Mouse (Mus musculus): ENCODE data around the gene Ppil1. TPM values are rescaled to one million over a fixed set of nuclear protein-coding genes. Genes with fewer than 3 reads are reported as not detected.
"Not testable (repeated sequence)": the region's sequence is repeated elsewhere in the genome, so short reads cannot be mapped to it uniquely, and the experiment has no call there.

The Ppil1 gene
- total and polyA plus RNA-seq, 3 experiments, result 115 to 135 (median 122) TPM

GRCm38 (mm10) chr17:29256507-29256906 lies 7.5 kb downstream of the Ppil1 start:
- Histone ChIP-seq H3K4me1 (ENCODE audit: control insufficient read depth in 1 of 2, insufficient read depth in 2 of 2, low read length in 2 of 2) (peaks cover 0 to 8% of the 10 kb centered on the region in 2 experiments; a peak in 2 of 4 replicates), H3K79me2 (ENCODE audit: control insufficient read depth, insufficient read depth, low read length, poor library complexity) (peaks cover 37% of the 10 kb centered on the region), H3K9ac (ENCODE audit: control insufficient read depth, low read depth, low read length, poor library complexity, severe bottlenecking) (no peak overlapping the region), H3K27me3 (ENCODE audit: control insufficient read depth in 1 of 2, insufficient read depth in 2 of 2, low read length in 2 of 2) (no peaks in the 10 kb centered on the region), H3K27ac (ENCODE audit: control insufficient read depth, low read depth, low read length) (no peak overlapping the region), H3K4me3 (ENCODE audit: control insufficient read depth in 1 of 2, insufficient read depth in 1 of 2, low read depth in 2 of 2, low read length in 2 of 2) (no peak overlapping the region), H3K9me3 (replicated peaks; ENCODE audit: insufficient read depth, low read length) (no peaks in the 10 kb centered on the region), H3K36me3 (ENCODE audit: control insufficient read depth in 1 of 2, insufficient read depth in 2 of 2, low read length in 2 of 2) (peaks cover 4 to 7% of the 10 kb centered on the region in 2 experiments)
- TF ChIP-seq MXI1 (IDR thresholded peaks at IDR 0.05; ENCODE audit: low read depth, low read length) (no peak), USF1 (IDR thresholded peaks at IDR 0.05; ENCODE audit: low read depth, low read length) (no peak), MYB (IDR thresholded peaks at IDR 0.05; ENCODE audit: low read depth, low read length) (no peak), ETS1 (IDR thresholded peaks at IDR 0.05; ENCODE audit: low read depth, low read length) (no peak), CHD1 (IDR thresholded peaks at IDR 0.05; ENCODE audit: low read depth, low read length) (no peak), POLR2A (IDR thresholded peaks at IDR 0.05; ENCODE audit: control insufficient read depth in 1 of 2, insufficient read depth in 1 of 2, low read depth in 1 of 2, low read length in 2 of 2, poor library complexity in 1 of 2) (no peak), TCF12 (IDR thresholded peaks at IDR 0.05; ENCODE audit: low read depth, low read length) (no peak), SIN3A (IDR thresholded peaks at IDR 0.05; ENCODE audit: low read length) (no peak), TAL1 (IDR thresholded peaks at IDR 0.05; ENCODE audit: low read length) (no peak), ZNF384 (IDR thresholded peaks at IDR 0.05; ENCODE audit: low read depth, low read length) (no peak), JUND (IDR thresholded peaks at IDR 0.05; ENCODE audit: low read depth, low read length) (no peak), NELFE (IDR thresholded peaks at IDR 0.05; ENCODE audit: low read depth, low read length) (no peak), ZC3H11A (IDR thresholded peaks at IDR 0.05; ENCODE audit: low read depth, low read length) (no peak), GATA1 (IDR thresholded peaks at IDR 0.05; ENCODE audit: low read depth, low read length) (no peak), NRF1 (IDR thresholded peaks at IDR 0.05; ENCODE audit: insufficient read depth, low read depth, low read length, poor library complexity, severe bottlenecking) (no peak), CHD2 (IDR thresholded peaks at IDR 0.05; ENCODE audit: low read length) (no peak)
- no peak for DNase-seq (ENCODE audit: low read depth, low spot score)

GRCm38 (mm10) chr17:29254784-29255183 lies 9.2 kb downstream of the Ppil1 start:
- not testable (repeated sequence) for H3K9me3 ChIP-seq (replicated peaks; ENCODE audit: insufficient read depth, low read length); H3K36me3 ChIP-seq (ENCODE audit: control insufficient read depth in 1 of 2, insufficient read depth in 2 of 2, low read length in 2 of 2); H3K9ac ChIP-seq (ENCODE audit: control insufficient read depth, low read depth, low read length, poor library complexity, severe bottlenecking); H3K4me1 ChIP-seq (ENCODE audit: control insufficient read depth in 1 of 2, insufficient read depth in 2 of 2, low read length in 2 of 2); H3K27ac ChIP-seq (ENCODE audit: control insufficient read depth, low read depth, low read length); H3K27me3 ChIP-seq (ENCODE audit: control insufficient read depth in 1 of 2, insufficient read depth in 2 of 2, low read length in 2 of 2); H3K4me3 ChIP-seq (ENCODE audit: control insufficient read depth in 1 of 2, insufficient read depth in 1 of 2, low read depth in 2 of 2, low read length in 2 of 2); DNase-seq (ENCODE audit: low read depth, low spot score)
- H3K79me2 ChIP-seq (ENCODE audit: control insufficient read depth, insufficient read depth, low read length, poor library complexity), result peaks cover 23% of the 10 kb centered on the region

GRCm38 (mm10) chr17:29253684-29254083 lies 10.3 kb downstream of the Ppil1 start:
- H3K4me1 ChIP-seq (ENCODE audit: control insufficient read depth in 1 of 2, insufficient read depth in 2 of 2, low read length in 2 of 2), result peaks cover 0 to 3% of the 10 kb centered on the region in 2 experiments; a peak in 1 of 4 replicates
- H3K4me3 ChIP-seq (ENCODE audit: control insufficient read depth in 1 of 2, insufficient read depth in 1 of 2, low read depth in 2 of 2, low read length in 2 of 2), result no peak overlapping the region
- TF ChIP-seq TAL1 (IDR thresholded peaks at IDR 0.05; ENCODE audit: low read length) (no peak), USF2 (IDR thresholded peaks at IDR 0.05; ENCODE audit: borderline replicate concordance in 1 of 2, insufficient read depth in 1 of 2, low read depth in 1 of 2, low read length in 2 of 2) (no peak), ELF1 (IDR thresholded peaks at IDR 0.05; ENCODE audit: low read depth, low read length) (no peak), MEF2A (IDR thresholded peaks at IDR 0.05; ENCODE audit: extremely low read depth, insufficient replicate concordance, low read depth, low read length, poor library complexity, severe bottlenecking) (no peak), CHD1 (IDR thresholded peaks at IDR 0.05; ENCODE audit: low read depth, low read length) (no peak), HCFC1 (IDR thresholded peaks at IDR 0.05; ENCODE audit: low read depth, low read length) (no peak), EP300 (IDR thresholded peaks at IDR 0.05; ENCODE audit: low read depth in 1 of 2, low read length in 2 of 2) (no peak), CHD2 (IDR thresholded peaks at IDR 0.05; ENCODE audit: low read length) (no peak), GATA1 (IDR thresholded peaks at IDR 0.05; ENCODE audit: low read depth, low read length) (no peak), MAX (IDR thresholded peaks at IDR 0.05; ENCODE audit: low read length) (no peak), SIN3A (IDR thresholded peaks at IDR 0.05; ENCODE audit: low read length) (no peak)
- DNase-seq (ENCODE audit: low read depth, low spot score), result no peak
- no peak overlapping the region for H3K27ac ChIP-seq (ENCODE audit: control insufficient read depth, low read depth, low read length)
- H3K9ac ChIP-seq (ENCODE audit: control insufficient read depth, low read depth, low read length, poor library complexity, severe bottlenecking), result no peak overlapping the region
- H3K27me3 ChIP-seq (ENCODE audit: control insufficient read depth in 1 of 2, insufficient read depth in 2 of 2, low read length in 2 of 2), result no peaks in the 10 kb centered on the region
- no peaks in the 10 kb centered on the region for H3K9me3 ChIP-seq (replicated peaks; ENCODE audit: insufficient read depth, low read length)
- H3K36me3 ChIP-seq (ENCODE audit: control insufficient read depth in 1 of 2, insufficient read depth in 2 of 2, low read length in 2 of 2), result peaks cover 2 to 7% of the 10 kb centered on the region in 2 experiments; a peak in 3 of 4 replicates
- H3K79me2 ChIP-seq (ENCODE audit: control insufficient read depth, insufficient read depth, low read length, poor library complexity), result peaks cover 17% of the 10 kb centered on the region

Measured in MEL (cell line).